Mouse (Mus musculus): ENCODE data around the gene Pdx1. TPM values are rescaled to one million over a fixed set of nuclear protein-coding genes. Genes with fewer than 3 reads are reported as not detected.

The Pdx1 gene
- polyA plus RNA-seq, 1 experiment from 2014 or later = not detected

- Histone ChIP-seq H3K9me3 (no peaks in the 10 kb centered on the region), H3K27me3 (peaks cover 66% of the 10 kb centered on the region), H3K4me3 (no peak overlapping the region), H3K9ac (no peak overlapping the region), H3K4me1 (no peaks in the 10 kb centered on the region), H3K4me2 (replicated peaks) (no peak overlapping the region), H3K36me3 (no peaks in the 10 kb centered on the region), H3K27ac (no peak overlapping the region)
- 0 out of 2 replicates have a peak, but pooled peaks have one; percentile 17 for ATAC-seq (ENCODE audit: insufficient number of reproducible peaks, insufficient read depth, low FRiP score, low TSS enrichment)
- 44% methylated on average over 13 of the region's 13 CpGs for WGBS
These were observed 22.9 kb downstream of the Pdx1 start for GRCm38 (mm10) chr5:147292506-147293120.

DNA sequence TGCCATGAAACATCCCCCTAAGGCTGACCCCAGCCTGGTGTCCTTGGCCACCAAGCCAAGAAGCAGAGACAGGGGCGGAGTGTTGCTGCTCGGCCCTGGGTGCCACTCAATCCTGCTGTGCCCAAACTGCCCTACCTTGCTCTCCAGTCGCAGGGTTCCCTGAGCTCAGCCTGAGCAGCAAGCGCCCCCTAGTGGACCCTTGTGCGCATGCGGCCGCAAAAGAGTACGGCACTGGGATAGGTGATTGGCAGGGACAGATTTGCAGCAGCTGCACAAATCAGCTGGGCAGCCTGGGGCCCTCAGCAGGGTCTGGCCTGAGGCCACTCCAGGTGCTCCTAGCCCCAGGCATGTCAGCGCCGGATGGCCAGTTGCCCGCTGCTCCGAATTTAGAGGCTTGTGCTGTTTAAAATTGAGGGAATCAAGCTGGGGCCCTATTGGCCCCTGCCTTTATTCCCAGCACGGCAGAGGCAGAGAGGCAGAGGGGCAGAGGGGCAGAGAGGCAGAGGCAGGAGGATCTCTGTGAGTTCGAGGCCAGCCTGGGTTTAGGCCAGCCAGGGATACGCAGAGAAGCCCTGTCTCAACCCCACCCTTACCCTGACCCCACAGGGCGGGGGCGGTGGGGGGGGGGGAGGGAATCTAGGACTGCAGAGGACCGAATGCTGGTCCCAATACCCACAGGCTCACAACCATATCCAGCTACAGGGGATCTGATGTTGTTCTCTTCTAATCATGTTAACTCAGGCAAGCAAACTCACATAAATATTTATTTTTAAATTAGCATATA lies 23.6 kb downstream of the Pdx1 start:
- H3K4me1 ChIP-seq = no peaks in the 10 kb centered on the region
- ATAC-seq (ENCODE audit: insufficient number of reproducible peaks, insufficient read depth, low FRiP score, low TSS enrichment) = peak; percentile 77
- H3K36me3 ChIP-seq = no peaks in the 10 kb centered on the region
- no peak overlapping the region for H3K9ac ChIP-seq
- H3K27me3 ChIP-seq = peaks cover 73% of the 10 kb centered on the region
- no peak overlapping the region for H3K4me3 ChIP-seq
- H3K9me3 ChIP-seq = no peaks in the 10 kb centered on the region
- H3K27ac ChIP-seq = no peak overlapping the region
- WGBS = 16% methylated on average over 16 of the region's 18 CpGs
- no peak overlapping the region for H3K4me2 ChIP-seq (replicated peaks)

DNA sequence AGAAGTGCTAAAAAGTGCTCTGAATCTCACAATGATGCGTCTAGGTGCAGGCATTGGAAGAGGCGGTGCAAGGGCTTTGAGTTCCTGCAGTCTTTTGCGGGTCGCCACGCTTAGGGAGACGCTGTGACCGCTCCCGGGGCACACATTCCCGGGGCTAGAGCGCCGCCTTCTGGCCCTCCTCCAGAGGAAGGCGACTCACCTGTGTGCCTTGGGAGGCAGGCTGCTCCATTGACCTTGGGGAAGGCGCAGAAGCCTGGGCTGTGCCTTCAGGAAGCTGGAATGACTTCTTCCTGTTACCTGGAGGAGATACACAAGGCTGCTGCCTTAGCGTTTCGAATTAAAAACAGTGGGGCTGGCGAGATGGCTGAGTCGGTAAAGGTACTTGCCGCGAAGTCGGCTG lies 24.4 kb downstream of the Pdx1 start:
- Histone ChIP-seq H3K4me2 (replicated peaks) (no peak overlapping the region), H3K27ac (no peak overlapping the region), H3K36me3 (no peaks in the 10 kb centered on the region), H3K9ac (no peak overlapping the region), H3K27me3 (peaks cover 81% of the 10 kb centered on the region), H3K9me3 (no peaks in the 10 kb centered on the region), H3K4me3 (no peak overlapping the region), H3K4me1 (no peaks in the 10 kb centered on the region)
- 10% methylated on average over 20 of the region's 20 CpGs for WGBS
- no peak for ATAC-seq (ENCODE audit: insufficient number of reproducible peaks, insufficient read depth, low FRiP score, low TSS enrichment)

DNA sequence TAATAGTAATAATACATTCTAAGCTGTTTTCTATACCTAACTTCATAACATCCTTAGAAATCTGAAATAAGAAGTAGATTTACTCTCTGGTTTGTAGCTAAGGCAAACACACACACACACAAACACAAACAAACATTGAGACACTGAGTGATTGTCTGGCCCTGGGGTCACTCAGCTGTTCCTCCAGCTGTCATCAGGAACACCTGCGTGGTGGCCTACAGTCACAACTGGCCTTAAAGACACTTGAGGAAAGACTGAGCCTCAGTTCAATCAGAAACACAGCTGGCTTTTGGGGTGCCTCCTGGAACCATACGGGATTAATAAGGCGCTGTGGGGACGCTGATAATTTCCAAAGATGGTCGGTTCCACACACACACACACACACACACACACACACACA lies 27.5 kb downstream of the Pdx1 start:
- H3K9me3 ChIP-seq = no peaks in the 10 kb centered on the region
- H3K4me1 ChIP-seq = peaks cover 8% of the 10 kb centered on the region; the same call in 1 of the 2 replicates
- no peak overlapping the region for H3K27ac ChIP-seq
- H3K27me3 ChIP-seq = peaks cover 97% of the 10 kb centered on the region
- WGBS = 61% methylated on average over 4 of the region's 5 CpGs
- H3K36me3 ChIP-seq = no peaks in the 10 kb centered on the region
- ATAC-seq (ENCODE audit: insufficient number of reproducible peaks, insufficient read depth, low FRiP score, low TSS enrichment) = no peak
- no peak overlapping the region for H3K9ac ChIP-seq
- H3K4me2 ChIP-seq (replicated peaks) = no peak overlapping the region
- no peak overlapping the region for H3K4me3 ChIP-seq

DNA sequence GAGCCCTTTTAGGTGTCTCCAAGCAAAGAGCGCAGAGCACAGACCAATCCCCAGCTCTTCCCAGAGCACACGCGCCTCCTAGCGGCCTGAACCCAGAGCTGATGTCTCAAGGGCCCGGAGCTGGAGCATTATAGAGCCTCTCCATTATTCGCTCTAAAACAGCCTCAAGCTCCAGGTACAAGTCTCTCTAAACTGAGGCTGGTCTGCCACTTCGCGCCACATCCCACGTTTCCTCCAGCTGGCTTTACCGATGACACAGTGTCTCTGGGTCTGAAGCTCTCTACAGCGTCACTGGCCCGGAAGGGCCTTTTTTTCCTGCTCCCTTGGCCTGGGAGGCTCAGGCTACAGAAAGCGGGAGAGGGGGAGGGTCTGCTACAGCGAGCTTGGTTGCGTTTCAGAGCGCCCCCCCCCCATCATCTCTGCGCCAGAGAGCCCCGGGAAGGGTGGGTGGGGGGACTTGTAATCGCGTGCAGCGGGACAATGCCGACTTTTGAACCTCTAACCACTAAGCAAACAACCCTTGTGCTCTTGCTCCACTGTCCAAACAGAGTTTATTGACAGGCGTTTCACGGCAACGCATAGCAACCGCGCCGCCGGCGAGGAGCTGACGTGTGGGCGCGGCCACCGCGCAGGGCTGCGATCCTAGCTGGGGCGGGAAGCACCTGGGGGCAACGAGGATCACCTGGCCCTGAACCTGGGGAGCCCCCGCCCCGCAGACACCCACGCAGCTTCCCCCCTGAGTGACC lies 29.7 kb downstream of the Pdx1 start:
- peak overlapping the region; percentile 27 for H3K4me2 ChIP-seq (replicated peaks)
- under 1% methylated on average over 41 of the region's 41 CpGs for WGBS
- H3K27me3 ChIP-seq = peaks cover 97% of the 10 kb centered on the region
- H3K9ac ChIP-seq = no peak overlapping the region
- H3K36me3 ChIP-seq = no peaks in the 10 kb centered on the region
- H3K27ac ChIP-seq = no peak overlapping the region
- H3K4me1 ChIP-seq = peaks cover 8% of the 10 kb centered on the region; the same call in 1 of the 2 replicates
- peak overlapping the region; percentile 10; the same call in 1 of the 2 replicates for H3K4me3 ChIP-seq
- peak; percentile 61 for ATAC-seq (ENCODE audit: insufficient number of reproducible peaks, insufficient read depth, low FRiP score, low TSS enrichment)
- H3K9me3 ChIP-seq = no peaks in the 10 kb centered on the region

GRCm38 (mm10) chr5:147300001-147300363 lies 30.2 kb downstream of the Pdx1 start:
- Histone ChIP-seq H3K4me3 (peak overlapping the region; percentile 10; the same call in 1 of the 2 replicates), H3K4me2 (replicated peaks) (peak overlapping the region; percentile 27; the same call in 1 of the 2 replicates), H3K27me3 (peaks cover 97% of the 10 kb centered on the region), H3K27ac (no peak overlapping the region), H3K9me3 (no peaks in the 10 kb centered on the region), H3K4me1 (peaks cover 8% of the 10 kb centered on the region; the same call in 1 of the 2 replicates), H3K9ac (no peak overlapping the region), H3K36me3 (no peaks in the 10 kb centered on the region)
- 3% methylated on average over 4 of the region's 4 CpGs for WGBS
- ATAC-seq (ENCODE audit: insufficient number of reproducible peaks, insufficient read depth, low FRiP score, low TSS enrichment) = no peak

- ATAC-seq (ENCODE audit: insufficient number of reproducible peaks, insufficient read depth, low FRiP score, low TSS enrichment) = no peak
- WGBS = under 1% methylated on average over 21 of the region's 21 CpGs
- no peak overlapping the region for H3K9ac ChIP-seq
These were observed 31.4 kb downstream of the Pdx1 start for GRCm38 (mm10) chr5:147300917-147301780.

GRCm38 (mm10) chr5:147301781-147302070 lies 32.0 kb downstream of the Pdx1 start:
- 2% methylated on average over 10 of the region's 10 CpGs for WGBS
- Histone ChIP-seq H3K9ac (no peak overlapping the region), H3K4me3 (no peak overlapping the region), H3K4me2 (replicated peaks) (no peak overlapping the region), H3K27me3 (peaks cover 98% of the 10 kb centered on the region), H3K36me3 (no peaks in the 10 kb centered on the region), H3K4me1 (peaks cover 10% of the 10 kb centered on the region; the same call in 1 of the 2 replicates), H3K9me3 (no peaks in the 10 kb centered on the region), H3K27ac (no peak overlapping the region)
- ATAC-seq (ENCODE audit: insufficient number of reproducible peaks, insufficient read depth, low FRiP score, low TSS enrichment) = no peak

More at GRCm38 (mm10) chr5:147300917-147301780, 31.4 kb downstream of the Pdx1 start:
- H3K4me1 ChIP-seq = peaks cover 8% of the 10 kb centered on the region; the same call in 1 of the 2 replicates
- no peak overlapping the region for H3K4me3 ChIP-seq
- no peak overlapping the region for H3K4me2 ChIP-seq (replicated peaks)
- H3K27me3 ChIP-seq = peaks cover 97% of the 10 kb centered on the region
- H3K9me3 ChIP-seq = no peaks in the 10 kb centered on the region
- H3K36me3 ChIP-seq = no peaks in the 10 kb centered on the region
- H3K27ac ChIP-seq = no peak overlapping the region

- Histone ChIP-seq H3K4me2 (replicated peaks) (no peak overlapping the region), H3K27me3 (peaks cover 98% of the 10 kb centered on the region), H3K27ac (no peak overlapping the region), H3K36me3 (no peaks in the 10 kb centered on the region), H3K9me3 (no peaks in the 10 kb centered on the region), H3K4me3 (no peak overlapping the region), H3K9ac (no peak overlapping the region), H3K4me1 (peaks cover 13% of the 10 kb centered on the region; the same call in 1 of the 2 replicates)
- 3% methylated on average over 8 of the region's 8 CpGs for WGBS
- no peak for ATAC-seq (ENCODE audit: insufficient number of reproducible peaks, insufficient read depth, low FRiP score, low TSS enrichment)
These were observed 32.4 kb downstream of the Pdx1 start for GRCm38 (mm10) chr5:147302141-147302540.

GRCm38 (mm10) chr5:147302746-147303400 lies 33.1 kb downstream of the Pdx1 start:
- Histone ChIP-seq H3K27me3 (peaks cover 98% of the 10 kb centered on the region), H3K27ac (no peak overlapping the region), H3K9ac (no peak overlapping the region), H3K4me3 (no peak overlapping the region), H3K9me3 (no peaks in the 10 kb centered on the region), H3K4me1 (peaks cover 13% of the 10 kb centered on the region; the same call in 1 of the 2 replicates), H3K4me2 (replicated peaks) (no peak overlapping the region), H3K36me3 (no peaks in the 10 kb centered on the region)
- 3% methylated on average over 13 of the region's 13 CpGs for WGBS
- no peak for ATAC-seq (ENCODE audit: insufficient number of reproducible peaks, insufficient read depth, low FRiP score, low TSS enrichment)

All from embryonic facial prominence, embryonic 12.5 days (tissue).